Mouse (Mus musculus) cerebellum, postnatal 14 days (tissue): ENCODE measurements around the gene Zfp729a.
A peak's percentile ranks its signal among the peaks of the same experiment; 100 is the strongest.
"Not testable (repeated sequence)": the region's sequence is repeated elsewhere in the genome, so short reads cannot be mapped to it uniquely, and the experiment has no call there.

Experiments used
- DNase-seq, 2 experiments: peaks; one replicate each; pipeline ENCODE4 v3.0.0; 2021; ENCODE audit warnings: mixed read lengths in 2 of 2

Zfp729a gene

DNA sequence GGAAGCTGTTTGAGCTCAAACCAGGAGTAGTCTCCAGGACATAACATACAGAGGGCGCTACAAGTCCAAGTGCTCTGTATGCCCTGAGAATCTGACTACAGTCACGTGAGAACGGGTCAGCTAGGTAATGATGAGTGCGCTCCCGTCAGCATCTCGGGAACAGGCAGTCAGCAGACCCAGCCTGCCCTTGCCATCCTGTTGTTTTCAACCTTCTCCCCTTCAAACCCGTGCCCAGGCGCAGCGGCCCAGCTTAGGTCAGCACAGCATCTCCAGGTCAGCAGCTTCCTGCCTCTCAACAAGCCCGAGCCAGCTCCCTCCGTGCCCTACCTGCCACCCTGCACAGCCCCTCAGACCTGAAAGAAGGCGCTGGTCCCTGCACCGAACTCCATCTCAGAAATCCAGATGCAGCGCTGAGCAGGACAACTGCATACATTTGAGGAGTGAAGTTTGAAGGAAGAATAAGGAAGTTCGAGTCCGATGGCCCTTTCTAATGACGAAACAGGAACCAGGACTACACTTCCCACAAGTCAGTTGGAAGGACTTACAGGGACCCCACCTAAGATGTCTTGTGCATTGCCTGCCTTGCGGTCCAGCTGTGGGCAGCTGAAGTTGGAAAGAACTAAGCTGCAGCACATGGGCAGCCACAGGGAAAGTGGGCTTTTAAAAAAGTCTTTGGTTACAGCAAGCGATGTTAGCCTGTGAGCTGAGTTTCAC, at the start of gene Zfp729a, which contains the start of gene Gm49345:
Gene Zfp729a (minus strand): TSS at position 498 of the 714 bp plus-strand sequence.
Gene Gm49345 (minus strand): TSS at position 476 of the 714 bp plus-strand sequence.
- DNase-seq = peak; percentile 81 to 86

DNA sequence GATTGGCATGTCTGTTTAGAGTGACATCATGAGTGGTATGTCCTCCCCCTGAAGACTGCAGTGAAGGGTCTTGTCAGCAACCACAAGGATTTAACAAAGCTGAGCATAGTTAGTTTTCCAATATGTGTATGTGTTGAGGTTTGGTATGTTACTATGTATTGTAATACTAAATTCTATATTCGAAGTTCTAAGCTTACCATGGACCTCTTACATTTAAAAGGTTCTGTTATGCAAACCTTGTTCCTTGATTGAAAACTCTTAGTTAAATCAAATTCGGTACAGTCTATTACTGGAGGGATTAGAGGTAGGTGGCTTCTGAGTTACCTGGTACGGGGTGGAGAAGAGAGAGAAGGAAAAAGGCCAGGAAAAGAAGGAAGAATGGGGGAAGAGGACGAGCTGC, 49.4 kb upstream of the Zfp729a start, which contains the start of gene Zfp738:
Gene Zfp738 (minus strand): TSS at position 101 of the 400 bp plus-strand sequence.
- no peak for DNase-seq

- DNase-seq = not testable (repeated sequence)
These were observed 46.2 kb upstream of the Zfp729a start for GRCm38 (mm10) chr13:67683841-67684240.

DNA sequence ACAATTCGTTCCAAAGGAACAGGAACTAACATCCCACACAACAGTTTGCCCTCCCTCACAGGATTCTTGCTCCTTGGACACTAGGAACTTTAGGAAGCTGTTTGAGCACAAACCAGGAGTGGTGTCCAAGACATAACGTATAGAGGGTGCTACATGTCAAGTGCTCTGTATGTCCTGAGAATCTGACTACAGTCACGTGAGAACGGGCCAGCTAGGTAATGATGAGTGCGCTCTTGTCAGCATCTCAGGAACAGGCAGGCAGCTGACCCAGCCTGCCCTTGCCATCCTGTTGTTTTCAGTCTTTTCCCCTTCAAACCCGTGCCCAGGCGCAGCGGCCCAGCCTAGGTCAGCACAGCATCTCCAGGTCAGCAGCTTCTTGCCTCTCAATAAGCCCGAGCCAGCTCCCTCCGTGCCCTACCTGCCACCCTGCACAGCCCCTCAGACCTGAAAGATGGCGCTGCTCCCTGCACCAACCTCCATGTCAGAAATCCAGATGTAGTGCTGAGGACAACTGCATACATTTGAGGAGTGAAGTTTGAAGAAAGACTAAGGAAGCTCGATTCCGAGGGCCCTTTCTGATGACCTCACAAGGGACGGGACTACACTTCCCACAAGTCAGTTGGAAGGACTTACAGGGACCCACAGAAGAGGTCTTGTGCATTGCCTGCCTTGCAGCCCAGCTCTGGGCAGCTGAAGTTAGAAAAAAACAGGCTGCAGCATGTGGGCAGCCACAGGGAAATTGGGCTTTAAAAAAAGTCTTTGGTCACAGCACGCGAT, 45.6 kb upstream of the Zfp729a start:
- DNase-seq = peak; percentile 82 to 87

GRCm38 (mm10) chr13:67674902-67675301, 37.3 kb upstream of the Zfp729a start:
- no peak for DNase-seq

DNA sequence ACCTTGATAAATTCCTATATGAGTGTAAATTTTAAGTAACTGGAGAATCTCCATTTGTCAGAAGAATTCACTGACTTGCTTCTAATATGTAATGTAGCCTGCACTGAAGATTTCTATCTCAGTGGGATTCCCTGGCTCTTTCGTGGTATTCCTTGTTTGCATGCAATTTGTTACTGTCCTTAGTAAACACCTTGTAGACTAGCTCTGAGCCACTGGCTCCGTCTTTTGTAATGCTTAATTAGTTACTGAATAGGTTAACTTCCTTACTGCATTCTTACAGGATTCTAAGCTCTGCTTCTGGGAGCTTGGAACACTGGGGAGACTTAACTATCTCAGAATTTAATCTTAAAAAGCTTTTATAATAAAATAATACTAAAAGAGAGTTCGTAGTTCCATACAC, 14.9 kb upstream of the Zfp729a start:
- no peak for DNase-seq

- DNase-seq = peak in 1 of 2 experiments; percentile 12
These were observed 27.5 kb downstream of the Zfp729a start for GRCm38 (mm10) chr13:67610108-67610507.

DNA sequence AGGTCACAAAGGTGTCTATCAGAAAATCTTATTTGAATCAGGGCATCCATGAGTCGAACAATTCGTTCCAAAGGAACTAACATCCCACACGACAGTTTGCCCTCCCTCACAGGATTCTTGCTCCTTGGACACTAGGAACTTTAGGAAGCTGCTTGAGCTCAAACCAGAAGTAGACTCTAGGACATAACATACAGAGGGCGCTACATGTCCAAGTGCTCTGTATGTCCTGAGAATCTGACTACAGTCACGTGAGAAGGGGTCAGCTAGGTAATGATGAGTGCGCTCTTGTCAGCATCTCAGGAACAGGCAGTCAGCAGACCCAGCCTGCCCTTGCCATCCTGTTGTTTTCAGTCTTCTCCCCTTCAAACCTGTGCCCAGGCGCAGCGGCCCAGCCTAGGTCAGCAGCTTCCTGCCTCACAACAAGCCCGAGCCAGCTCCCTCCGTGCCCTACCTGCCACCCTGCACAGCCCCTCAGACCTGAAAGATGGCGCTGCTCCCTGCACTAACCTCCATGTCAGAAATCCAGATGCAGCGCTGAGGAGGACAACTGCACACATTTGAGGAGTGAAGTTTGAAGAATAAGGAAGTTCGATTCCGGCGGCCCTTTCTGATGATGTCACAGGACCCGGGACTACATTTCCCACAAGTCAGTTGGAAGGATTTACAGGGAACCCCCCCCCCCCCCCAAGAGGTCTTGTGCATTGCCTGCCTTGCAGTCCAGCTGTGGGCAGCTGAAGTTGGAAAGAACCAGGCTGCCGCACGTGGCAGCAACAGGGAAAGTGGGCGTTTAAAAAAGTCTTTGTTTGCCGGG, 28.3 kb downstream of the Zfp729a start, which contains the start of gene Zfp729b:
Gene Zfp729b (minus strand): TSS at position 642 of the 811 bp plus-strand sequence.
- DNase-seq = peak; percentile 92 to 93

DNA sequence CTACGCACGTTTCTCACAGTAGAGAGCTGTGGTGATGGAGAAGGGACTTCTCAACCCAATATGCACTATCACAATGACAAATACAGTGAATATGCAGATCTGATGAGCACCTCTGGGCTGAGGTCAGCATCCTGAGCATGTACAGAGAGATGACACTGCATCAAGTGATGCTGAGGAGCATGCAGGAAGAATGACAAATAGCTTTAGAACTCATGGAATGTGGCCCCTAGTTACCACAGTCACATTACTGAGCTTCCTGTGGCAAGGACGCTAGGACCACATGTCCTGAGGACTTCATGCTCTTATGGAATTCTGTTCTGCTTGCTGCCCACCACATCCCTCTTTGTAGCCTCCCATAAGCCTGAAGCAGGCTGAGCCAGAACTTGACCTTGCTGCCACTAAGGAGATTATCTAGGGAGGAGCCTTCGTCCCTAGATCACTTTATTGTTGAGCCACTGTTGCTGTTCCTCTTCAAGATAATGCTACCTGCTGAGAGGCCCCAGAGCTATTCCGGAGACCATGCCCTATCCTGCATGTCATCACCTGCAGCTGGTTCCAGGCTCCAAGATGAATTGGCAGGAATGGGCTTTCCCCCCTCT, 64.9 kb downstream of the Zfp729a start:
- no peak for DNase-seq
